Mouse (Mus musculus) macrophage (primary cell): ENCODE measurements around the gene Ugt2b1. TPM values are rescaled to one million over a fixed set of nuclear protein-coding genes. Genes with fewer than 3 reads are reported as not detected.
"Not testable (repeated sequence)": the region's sequence is repeated elsewhere in the genome, so short reads cannot be mapped to it uniquely, and the experiment has no call there.

Experiments used
- H3K27ac ChIP-seq: fragments of 350-480 bp; formaldehyde crosslinking; 2 replicates; pipeline ENCODE4 v1.9.0; 2021
- H3K36me3 ChIP-seq: fragments of 350-480 bp; formaldehyde crosslinking; 2 replicates; pipeline ENCODE4 v1.9.0; 2021; ENCODE audit errors: inconsistent target
- H3K4me3 ChIP-seq: fragments of 350-480 bp; formaldehyde crosslinking; 2 replicates; pipeline ENCODE4 v1.9.0; 2021; ENCODE audit errors: inconsistent target
- H3K79me2 ChIP-seq: fragments of 350-480 bp; formaldehyde crosslinking; 2 replicates; pipeline ENCODE4 v1.9.0; 2021; ENCODE audit errors: inconsistent target
- WGBS: methylation state at CpG from one replicate; pipeline ENCODE4 v1.1.7; 2026; ENCODE audit warnings: inconsistent platforms; ENCODE audit not compliant: missing documents; 5-methylcytosine and 5-hydroxymethylcytosine counted together
- polyA plus RNA-seq: library from polyadenylated mRNA; stranded (reverse); fragments of 250-400 nt; gene quantifications from 3 replicates; pipeline ENCODE4 v1.2.4, GENCODE M21; 2018; ENCODE audit warnings: inconsistent platforms
- total RNA-seq, 78 experiments: library from RNA; depleted of rRNA; stranded (reverse); fragments of 250-400 nt; gene quantifications; 1 replicate in 9 of 78; 2 replicates in 24 of 78; 3 replicates in 43 of 78; 4 replicates in 2 of 78; pipeline ENCODE4 v1.2.4; 2018; ENCODE audit warnings: inconsistent platforms in 56 of 78

The Ugt2b1 gene
- total RNA-seq (2018; cell fraction: chromatin; rRNA removed): not detected
- not detected for total RNA-seq (2018; cell fraction: cytosol; rRNA removed)
- total RNA-seq (2018; cell fraction: nucleus; rRNA removed): not detected
- polyA plus RNA-seq: not detected in 3 replicates

DNA sequence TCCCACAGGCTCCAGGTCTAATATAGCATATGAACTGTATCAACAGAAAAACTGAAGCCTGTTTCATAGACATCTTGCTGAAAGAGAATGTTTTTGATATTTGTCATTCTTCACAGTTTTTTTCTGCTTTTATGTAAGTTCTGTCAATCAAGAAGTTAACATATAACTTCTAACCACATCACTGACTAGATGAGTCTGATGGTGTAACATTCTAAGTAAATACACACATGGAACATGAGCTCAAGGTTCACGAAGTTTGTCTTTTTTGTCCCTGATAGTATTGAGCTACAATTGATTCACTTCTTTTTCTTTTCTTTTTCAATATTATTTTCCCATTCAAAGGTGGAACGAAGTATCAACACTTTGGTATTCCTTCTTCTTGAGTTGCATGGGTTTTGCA lies at the start of gene Ugt2b1:
Gene Ugt2b1 (minus strand): TSS at position 105 of the 400 bp plus-strand sequence.
- Histone ChIP-seq H3K27ac (no peak within 1 kb of the TSS), H3K79me2 (no peaks in the 10 kb centered on the region)
- WGBS: 77% methylated on average over 2 of the region's 2 CpGs

DNA sequence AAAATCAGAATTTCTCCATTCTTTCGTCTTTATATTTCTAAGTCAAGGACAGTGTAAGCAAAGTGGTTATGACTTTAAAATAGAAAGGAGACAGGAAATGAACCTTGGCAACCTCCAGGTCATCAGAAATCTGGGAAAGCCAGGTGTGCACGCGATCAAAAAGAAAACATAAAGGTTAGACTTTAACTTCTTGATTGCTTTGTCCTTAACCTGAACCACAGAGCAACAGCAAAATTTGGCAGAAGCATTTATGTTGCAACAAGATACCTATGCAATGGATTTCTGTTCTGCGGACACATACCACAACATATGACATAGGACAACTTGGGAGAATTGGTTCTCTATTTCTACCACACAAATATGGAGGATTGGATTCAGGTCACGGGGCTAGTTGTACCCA lies 40.9 kb upstream of the Ugt2b1 start:
- not testable (repeated sequence) for H3K27ac ChIP-seq, H3K79me2 ChIP-seq, H3K36me3 ChIP-seq, H3K4me3 ChIP-seq
- WGBS: 91% methylated on average over 5 of the region's 5 CpGs

More for the DNA sequence above, at the start of gene Ugt2b1:
- no peaks in the 10 kb centered on the region for H3K36me3 ChIP-seq
- no peak within 1 kb of the TSS for H3K4me3 ChIP-seq

DNA sequence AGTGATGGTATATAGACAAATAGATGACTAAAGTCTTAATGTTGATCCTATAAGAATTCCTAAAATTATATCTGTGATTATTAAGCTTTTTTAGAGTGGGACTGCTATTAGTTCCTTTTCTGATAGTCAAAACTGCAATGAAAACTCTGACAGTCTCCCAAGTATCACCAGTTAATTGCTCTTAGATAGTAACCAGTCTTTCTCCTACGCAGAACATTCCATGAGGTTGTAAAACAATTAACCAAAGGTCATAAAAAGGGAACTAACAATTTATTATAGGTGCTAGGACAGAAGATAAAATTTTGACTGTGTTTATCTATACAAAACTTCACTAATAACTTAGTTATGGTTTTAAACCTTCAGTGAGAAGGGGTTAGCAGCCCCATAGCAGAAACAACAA lies 36.5 kb upstream of the Ugt2b1 start:
- 64% methylated on average over 1 of the region's 1 CpGs for WGBS
- not testable (repeated sequence) for H3K79me2 ChIP-seq

DNA sequence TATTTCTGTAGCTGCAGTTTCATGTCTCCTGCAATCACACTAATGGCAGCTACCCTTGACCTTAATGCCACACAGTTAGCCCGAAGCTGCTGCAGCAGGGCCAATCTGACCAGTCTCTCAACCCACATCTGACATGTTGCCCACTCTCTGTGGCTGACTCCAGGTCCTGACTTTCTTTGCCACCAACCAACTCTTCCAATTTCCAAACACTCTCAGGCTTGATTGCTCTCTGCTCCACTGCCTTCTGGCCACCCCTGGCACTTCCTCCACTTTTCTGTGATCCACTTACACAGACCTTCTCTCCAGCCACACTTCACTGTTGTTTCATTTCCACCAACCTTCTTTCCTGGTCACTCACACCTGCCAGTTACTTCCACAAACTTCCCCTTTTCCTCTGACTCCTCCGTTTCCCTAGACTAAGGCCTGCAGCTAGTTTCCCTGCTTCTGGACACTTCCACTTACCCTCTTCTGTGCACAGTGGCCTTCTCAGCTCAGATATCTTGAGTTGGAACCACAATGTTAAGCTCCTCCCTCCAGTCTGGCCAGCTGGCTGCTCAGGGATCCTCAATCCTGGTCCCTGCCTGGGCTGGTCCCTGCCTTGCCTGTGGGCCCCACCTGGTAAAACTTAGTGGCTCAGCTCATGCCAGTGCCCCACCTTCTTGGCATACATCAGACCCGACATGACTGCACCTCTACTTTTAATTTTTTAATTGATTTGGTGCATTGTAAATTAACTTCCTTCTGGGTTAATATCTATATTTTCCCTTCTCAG lies 35.4 kb upstream of the Ugt2b1 start:
- Histone ChIP-seq H3K36me3 (no peaks in the 10 kb centered on the region), H3K4me3 (no peak overlapping the region), H3K79me2 (no peaks in the 10 kb centered on the region), H3K27ac (no peak overlapping the region)
- 59% methylated on average over 3 of the region's 3 CpGs for WGBS

More for the DNA sequence above, 36.5 kb upstream of the Ugt2b1 start:
- not testable (repeated sequence) for H3K36me3 ChIP-seq, H3K27ac ChIP-seq, H3K4me3 ChIP-seq

DNA sequence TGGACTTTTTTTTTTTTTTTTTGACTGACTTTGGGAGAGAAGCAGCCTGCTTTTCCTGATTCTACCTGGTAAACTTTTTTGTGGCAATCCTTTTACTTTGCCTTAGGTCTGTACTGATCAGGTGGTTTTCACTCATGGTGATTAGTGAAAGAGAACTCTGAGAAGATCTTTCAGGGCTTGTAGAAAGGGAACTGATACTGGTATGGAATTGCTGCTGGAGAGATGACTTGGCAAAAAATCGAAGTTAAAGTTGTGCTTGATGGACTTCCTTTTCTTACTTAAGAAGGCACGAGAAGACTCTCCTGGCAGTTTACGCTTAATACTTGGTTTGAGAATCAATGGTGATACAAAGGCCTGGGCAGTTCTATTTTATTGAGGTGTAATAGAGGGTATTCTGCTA lies 34.2 kb upstream of the Ugt2b1 start:
- H3K36me3 ChIP-seq: no peaks in the 10 kb centered on the region
- H3K4me3 ChIP-seq: no peak overlapping the region
- H3K79me2 ChIP-seq: no peaks in the 10 kb centered on the region
- no peak overlapping the region for H3K27ac ChIP-seq
- 18% methylated on average over 3 of the region's 3 CpGs for WGBS

DNA sequence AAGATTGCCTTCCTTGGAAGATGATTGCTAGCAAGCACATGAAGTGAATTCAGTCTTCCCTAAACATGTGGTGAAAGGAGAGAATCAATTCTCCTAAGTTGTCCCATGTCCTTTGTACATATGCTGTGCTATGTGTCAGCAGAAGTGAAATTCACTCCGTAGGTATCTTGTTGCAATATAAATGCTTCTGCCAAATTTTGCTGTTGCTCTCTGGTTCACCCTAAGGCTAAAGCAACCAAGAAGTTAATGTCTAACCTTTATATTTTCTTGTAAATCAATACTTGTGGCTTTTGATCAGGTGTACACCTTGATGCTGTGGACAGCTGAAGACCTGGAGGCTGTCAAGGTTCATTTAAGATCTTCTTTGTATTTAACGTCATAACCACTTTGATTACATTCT lies 15.8 kb upstream of the Ugt2b1 start:
- Histone ChIP-seq H3K36me3 (no peaks in the 10 kb centered on the region), H3K4me3 (no peak overlapping the region), H3K27ac (no peak overlapping the region), H3K79me2 (no peaks in the 10 kb centered on the region)
- 97% methylated on average over 2 of the region's 2 CpGs for WGBS

DNA sequence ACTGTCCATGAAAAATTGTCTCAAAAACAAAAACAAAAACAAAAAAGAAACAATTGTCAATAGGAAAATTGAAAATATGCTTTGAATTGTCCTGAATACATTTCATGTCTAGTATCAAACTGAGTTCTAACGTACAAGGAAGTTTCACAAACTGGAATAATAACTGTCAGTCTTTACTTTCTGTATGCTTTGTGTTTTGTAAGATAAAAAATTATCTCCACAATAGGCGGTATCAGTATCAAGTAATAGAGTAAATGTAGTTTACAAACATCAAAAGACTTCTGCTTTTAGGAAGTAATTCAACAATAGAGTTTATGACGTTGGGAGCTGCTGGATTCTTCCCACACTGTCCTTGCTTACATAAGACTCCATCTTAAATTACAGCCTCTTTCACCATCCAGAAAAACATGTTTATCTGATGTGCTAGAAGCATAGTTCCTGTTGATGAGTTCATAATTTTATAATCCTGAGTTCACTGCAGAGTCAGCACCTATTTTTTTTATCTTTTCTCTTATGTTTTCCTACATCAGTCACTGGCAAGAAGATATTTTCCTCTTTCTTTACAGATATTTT lies 5.6 kb downstream of the Ugt2b1 start:
- 68% methylated on average over 3 of the region's 3 CpGs for WGBS
- no peak overlapping the region for H3K4me3 ChIP-seq
- H3K79me2 ChIP-seq: no peaks in the 10 kb centered on the region

DNA sequence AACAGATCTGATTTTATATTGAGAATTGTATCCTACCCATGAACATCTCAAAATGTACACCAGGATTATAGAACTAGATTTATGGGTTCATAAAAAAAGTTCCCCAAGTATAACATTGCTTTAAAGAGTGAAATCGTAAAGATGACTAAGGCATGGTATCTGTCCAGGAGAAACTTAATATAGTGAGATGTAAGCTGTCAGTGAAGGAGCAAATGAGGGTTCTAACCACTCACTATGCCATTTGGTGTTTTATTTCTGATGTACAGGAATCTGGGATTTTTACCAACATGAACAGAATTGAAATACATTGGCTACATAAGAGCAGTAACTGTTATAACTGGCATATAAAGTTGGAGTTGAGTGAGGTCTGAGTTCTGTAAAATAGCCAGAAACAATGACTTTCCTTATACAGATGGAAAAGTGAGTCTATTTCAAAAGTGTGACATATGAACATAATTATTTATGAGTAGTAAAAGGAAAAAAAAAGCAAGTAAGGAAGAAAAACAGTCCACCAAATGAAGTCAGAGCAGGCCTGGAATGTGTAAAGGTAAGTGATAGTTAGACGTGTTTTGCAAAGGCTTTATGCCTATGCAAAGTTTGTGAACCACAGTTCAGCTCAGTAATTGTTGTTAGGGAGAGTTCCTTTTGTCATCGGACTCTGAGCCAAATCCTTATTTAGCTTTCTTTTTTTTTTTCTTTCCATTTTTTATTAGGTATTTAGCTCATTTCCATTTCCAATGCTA lies 14.8 kb downstream of the Ugt2b1 start:
- Histone ChIP-seq H3K27ac (no peak overlapping the region), H3K36me3 (no peaks in the 10 kb centered on the region), H3K79me2 (no peaks in the 10 kb centered on the region), H3K4me3 (no peak overlapping the region)
- WGBS: 93% methylated on average over 3 of the region's 3 CpGs

More for the DNA sequence above, 5.6 kb downstream of the Ugt2b1 start:
- H3K36me3 ChIP-seq: no peaks in the 10 kb centered on the region
- no peak overlapping the region for H3K27ac ChIP-seq

DNA sequence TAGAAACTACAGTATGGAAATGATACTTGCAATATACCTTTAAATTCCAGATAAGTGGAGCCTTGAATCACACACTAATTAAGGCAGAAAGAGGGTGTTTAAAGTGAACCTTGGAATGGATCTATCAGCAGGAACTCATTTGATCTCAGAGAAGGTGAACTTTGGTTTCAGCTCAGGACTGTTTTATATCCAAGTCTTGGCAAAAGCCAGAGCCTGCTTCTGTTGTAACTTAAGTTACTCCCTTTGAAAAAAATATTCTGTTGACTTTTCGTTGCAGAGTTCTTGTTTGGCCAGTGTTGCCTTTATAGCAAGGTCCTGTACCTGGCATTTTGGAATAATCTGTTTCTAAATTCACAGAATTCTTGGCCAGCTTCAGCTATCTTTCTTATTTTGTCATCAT lies 15.6 kb downstream of the Ugt2b1 start:
- Histone ChIP-seq H3K27ac (no peak overlapping the region), H3K4me3 (no peak overlapping the region), H3K79me2 (no peaks in the 10 kb centered on the region), H3K36me3 (no peaks in the 10 kb centered on the region)
- WGBS: 85% methylated on average over 1 of the region's 1 CpGs

DNA sequence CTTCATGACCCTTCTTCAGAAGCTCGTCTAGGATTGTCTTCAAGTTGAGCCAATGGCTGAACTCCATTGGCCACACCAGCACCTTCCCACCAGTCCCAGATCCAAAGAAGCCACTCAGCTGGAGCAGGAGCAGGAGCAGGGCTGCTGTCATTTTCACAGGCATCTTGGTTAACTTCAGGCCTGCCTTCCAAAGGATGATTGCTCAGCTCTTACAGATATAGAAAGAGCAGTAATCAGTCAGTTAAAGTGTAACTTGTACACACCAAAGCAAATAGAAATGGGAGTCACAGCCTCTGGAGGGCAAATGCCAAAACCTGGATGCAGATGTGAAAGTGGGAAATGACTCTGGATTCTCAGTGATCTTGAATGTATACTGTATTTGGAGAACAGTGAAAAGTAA lies 19.6 kb downstream of the Ugt2b1 start, which contains the start of gene Ugt2b34:
Gene Ugt2b34 (minus strand): TSS at position 180 of the 400 bp plus-strand sequence.
- Histone ChIP-seq H3K27ac (no peak within 1 kb of the TSS), H3K4me3 (no peak within 1 kb of the TSS), H3K36me3 (no peaks in the 10 kb centered on the region), H3K79me2 (no peaks in the 10 kb centered on the region)
- 56% methylated on average over 1 of the region's 1 CpGs for WGBS

DNA sequence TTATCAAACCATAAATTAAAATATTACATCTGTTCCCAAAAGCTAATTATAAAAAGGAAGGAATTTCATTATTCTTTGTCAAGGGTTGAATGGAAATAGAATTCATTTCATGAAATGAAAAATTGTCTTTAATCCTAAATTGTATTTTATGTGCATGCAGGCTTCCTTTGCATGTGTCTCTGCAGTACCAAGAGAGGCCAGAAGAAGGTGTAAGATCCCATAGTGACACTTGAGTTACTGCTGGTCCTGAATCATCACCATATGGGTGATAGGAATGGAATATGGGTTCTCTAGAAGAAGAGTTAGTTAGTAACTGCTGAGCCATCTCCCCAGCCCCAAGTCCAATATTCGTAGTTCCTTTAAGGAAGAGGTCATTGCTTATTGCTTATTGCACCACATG lies 36.4 kb downstream of the Ugt2b1 start:
- H3K36me3 ChIP-seq: no peaks in the 10 kb centered on the region
- H3K4me3 ChIP-seq: no peak overlapping the region
- no peaks in the 10 kb centered on the region for H3K79me2 ChIP-seq
- H3K27ac ChIP-seq: no peak overlapping the region
- 100% methylated on average over 1 of the region's 1 CpGs for WGBS

DNA sequence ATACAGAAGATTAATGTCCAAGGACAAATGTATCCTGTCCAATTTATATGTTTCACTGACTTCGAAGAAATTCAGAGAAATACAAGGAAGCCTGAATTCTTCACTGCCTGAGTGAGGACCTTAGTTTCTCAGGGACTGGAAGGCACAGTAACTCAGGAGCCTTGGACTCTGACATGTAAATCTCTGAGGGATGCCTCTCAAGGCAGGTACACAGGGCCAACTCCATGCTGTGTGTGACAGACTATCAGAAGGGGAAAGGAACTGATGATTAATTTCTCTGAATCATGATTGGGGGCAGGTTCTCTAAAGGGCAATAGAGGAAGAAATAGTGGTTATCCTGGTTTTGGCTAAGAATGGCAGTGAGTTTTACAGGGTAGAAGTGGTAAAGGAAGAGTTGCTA lies 37.9 kb downstream of the Ugt2b1 start:
- Histone ChIP-seq H3K36me3 (no peaks in the 10 kb centered on the region), H3K79me2 (no peaks in the 10 kb centered on the region), H3K4me3 (no peak overlapping the region), H3K27ac (no peak overlapping the region)
- 36% methylated on average over 1 of the region's 1 CpGs for WGBS

DNA sequence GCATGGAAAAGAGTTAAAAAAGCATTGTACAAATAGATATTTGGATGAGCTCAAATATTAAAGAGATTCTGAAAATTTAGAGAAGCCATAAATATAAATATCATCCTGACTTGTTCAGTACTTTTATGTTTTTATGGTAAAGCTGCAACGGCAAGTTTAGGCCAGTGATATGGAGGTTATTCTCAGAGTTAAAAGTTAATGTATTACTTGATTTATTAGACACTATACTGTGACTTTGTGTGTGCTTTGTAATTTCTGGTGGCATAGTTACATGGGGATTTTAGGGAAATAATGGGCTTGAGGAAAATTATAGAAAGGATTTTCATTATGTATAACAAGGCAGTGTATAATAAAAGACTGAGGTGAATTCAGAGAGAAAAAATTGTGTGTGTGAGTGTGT lies 39.2 kb downstream of the Ugt2b1 start:
- Histone ChIP-seq H3K36me3 (no peaks in the 10 kb centered on the region), H3K27ac (no peak overlapping the region), H3K79me2 (no peaks in the 10 kb centered on the region), H3K4me3 (no peak overlapping the region)
- 88% methylated on average over 1 of the region's 1 CpGs for WGBS

DNA sequence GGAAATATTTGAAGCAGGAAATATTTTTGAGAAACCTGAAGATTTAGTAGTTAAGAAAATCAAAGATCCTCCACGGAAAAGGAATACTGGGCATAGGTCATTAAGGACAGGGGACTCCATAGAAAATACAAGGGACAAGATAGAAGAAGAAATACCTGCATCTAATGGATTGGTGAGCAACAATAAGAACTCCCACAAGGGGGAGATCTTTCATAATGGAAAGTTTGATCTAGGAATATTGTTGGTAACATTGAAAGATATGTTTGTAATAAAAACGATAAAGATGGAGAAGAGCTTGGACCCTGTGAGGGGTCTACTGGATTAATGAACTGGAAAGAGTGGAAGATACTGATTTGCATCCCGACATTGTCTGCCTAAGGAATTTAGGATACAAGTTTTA lies 39.7 kb downstream of the Ugt2b1 start:
- Histone ChIP-seq H3K79me2 (no peaks in the 10 kb centered on the region), H3K27ac (no peak overlapping the region), H3K4me3 (no peak overlapping the region), H3K36me3 (no peaks in the 10 kb centered on the region)
- 64% methylated on average over 3 of the region's 3 CpGs for WGBS

DNA sequence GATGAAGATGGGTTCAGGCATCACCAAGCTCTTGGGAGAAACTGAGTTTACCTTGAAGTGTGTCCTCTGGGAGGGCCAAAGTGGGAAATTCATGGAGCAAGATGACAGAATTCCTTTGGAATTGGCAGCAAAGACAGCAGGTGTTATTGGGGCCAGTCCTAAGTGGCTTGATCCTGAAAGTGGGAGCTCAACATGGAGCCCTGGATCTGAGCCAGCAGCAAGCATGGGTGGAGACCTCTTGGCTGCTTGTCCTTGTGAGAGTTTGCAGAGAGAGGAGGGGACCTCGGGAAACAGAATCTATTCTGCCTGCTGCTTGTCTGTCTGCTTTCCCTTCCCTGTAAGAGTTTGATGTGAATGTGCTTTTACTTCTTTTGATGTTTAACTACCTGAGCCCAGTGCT lies 54.5 kb downstream of the Ugt2b1 start:
- Histone ChIP-seq H3K79me2 (no peaks in the 10 kb centered on the region), H3K27ac (no peak overlapping the region), H3K36me3 (no peaks in the 10 kb centered on the region), H3K4me3 (no peak overlapping the region)
- 63% methylated on average over 1 of the region's 1 CpGs for WGBS
